In genomic region chr17:27825539-27825938, GRCm38 (mm10) we compare ENCODE assay signal across 8 mouse cellular contexts. TPM values are rescaled to one million over a fixed set of nuclear protein-coding genes. Genes with fewer than 3 reads are reported as not detected.
DNase-seq lines count a peak whose midpoint lies in the region; ATAC-seq and TF ChIP-seq lines count a peak whose summit lies in the region.

No protein-coding gene starts in this region.

- TF ChIP-seq CTCF in hindbrain, postnatal 0 days (IDR thresholded peaks at IDR 0.05; ENCODE audit: low read depth), result no peak
- no peak for TF ChIP-seq CTCF in small intestine, adult 2 months (IDR thresholded peaks at IDR 0.05; ENCODE audit: extremely low read depth, insufficient read length, insufficient replicate concordance, low read depth, low read length)

- no peaks in the 10 kb centered on the region for H3K36me3 ChIP-seq in heart, embryonic 10.5 days
- H3K36me3 ChIP-seq in midbrain, embryonic 12.5 days, result no peaks in the 10 kb centered on the region
- H3K36me3 ChIP-seq in midbrain, embryonic 16.5 days (ENCODE audit: control insufficient read depth, insufficient read depth, low read length), result no peaks in the 10 kb centered on the region
- H3K36me3 ChIP-seq in hindbrain, postnatal 0 days (ENCODE audit: insufficient read depth, low read length), result no peaks in the 10 kb centered on the region
- no peaks in the 10 kb centered on the region for H3K36me3 ChIP-seq in small intestine, adult 2 months (ENCODE audit: control insufficient read depth, insufficient read depth, low read length)

- intact Hi-C loops in gastrocnemius, postnatal 36 days (cut with DNase I), result loop anchor here (5.0 kb wide), 1 partner anchor 57 kb away; no protein-coding TSS in a partner anchor

- peak overlapping the region; percentile 50; the same call in 1 of the 2 replicates for H3K4me2 ChIP-seq in midbrain, embryonic 12.5 days (replicated peaks)
- H3K4me2 ChIP-seq in midbrain, embryonic 16.5 days (ENCODE audit: low read length), result no peak overlapping the region
- H3K4me2 ChIP-seq in hindbrain, postnatal 0 days (ENCODE audit: low read depth, low read length), result peak overlapping the region; percentile 53; the same call in 1 of the 2 replicates

- H3K9me3 ChIP-seq in heart, embryonic 10.5 days, result no peaks in the 10 kb centered on the region
- H3K9me3 ChIP-seq in midbrain, embryonic 12.5 days, result no peaks in the 10 kb centered on the region
- no peaks in the 10 kb centered on the region for H3K9me3 ChIP-seq in midbrain, embryonic 16.5 days (replicated peaks; ENCODE audit: control insufficient read depth, low read length, poor library complexity, severe bottlenecking)
- H3K9me3 ChIP-seq in hindbrain, postnatal 0 days (ENCODE audit: low read length), result no peaks in the 10 kb centered on the region

- 13% methylated on average over 3 of the region's 3 CpGs for WGBS in heart, embryonic 10.5 days
- 37% methylated on average over 3 of the region's 3 CpGs for WGBS in midbrain, embryonic 12.5 days
- 45% methylated on average over 3 of the region's 3 CpGs for WGBS in midbrain, embryonic 16.5 days
- 56% methylated on average over 3 of the region's 3 CpGs for WGBS in hindbrain, postnatal 0 days
- WGBS in small intestine, adult 2 months, result 16% methylated on average over 3 of the region's 3 CpGs

- no peak overlapping the region for H3K9ac ChIP-seq in midbrain, embryonic 12.5 days (replicated peaks)
- H3K9ac ChIP-seq in midbrain, embryonic 16.5 days (ENCODE audit: low read depth, low read length), result no peak overlapping the region
- no peak overlapping the region for H3K9ac ChIP-seq in hindbrain, postnatal 0 days (replicated peaks; ENCODE audit: low read length)

- peaks cover 31% of the 10 kb centered on the region for H3K4me1 ChIP-seq in heart, embryonic 10.5 days
- peaks cover 19% of the 10 kb centered on the region for H3K4me1 ChIP-seq in midbrain, embryonic 12.5 days
- peaks cover 6% of the 10 kb centered on the region for H3K4me1 ChIP-seq in midbrain, embryonic 16.5 days (ENCODE audit: control insufficient read depth, insufficient read depth, low read length)
- peaks cover 4% of the 10 kb centered on the region; the same call in 1 of the 2 replicates for H3K4me1 ChIP-seq in hindbrain, postnatal 0 days (ENCODE audit: insufficient read depth, low read length)
- H3K4me1 ChIP-seq in small intestine, adult 2 months (ENCODE audit: control insufficient read depth, insufficient read depth, insufficient read length, low read length), result peaks cover 25% of the 10 kb centered on the region

- no peak for TF ChIP-seq POLR2A in small intestine, adult 2 months (IDR thresholded peaks at IDR 0.05; ENCODE audit: low read depth, low read length)

- no peak for ATAC-seq in midbrain, embryonic 12.5 days (ENCODE audit: low FRiP score, low read depth)
- no peak for ATAC-seq in midbrain, embryonic 16.5 days
- ATAC-seq in hindbrain, postnatal 0 days, result no peak

- no peak overlapping the region for H3K27ac ChIP-seq in heart, embryonic 10.5 days
- no peak overlapping the region for H3K27ac ChIP-seq in midbrain, embryonic 12.5 days (replicated peaks)
- no peak overlapping the region for H3K27ac ChIP-seq in midbrain, embryonic 16.5 days (ENCODE audit: low read length)
- no peak overlapping the region for H3K27ac ChIP-seq in hindbrain, postnatal 0 days
- peak overlapping the region; percentile 74 for H3K27ac ChIP-seq in small intestine, adult 2 months (ENCODE audit: insufficient read depth, low read depth, low read length)

- H3K4me3 ChIP-seq in heart, embryonic 10.5 days, result peak overlapping the region; percentile 59; the same call in 1 of the 2 replicates
- H3K4me3 ChIP-seq in midbrain, embryonic 12.5 days, result no peak overlapping the region
- H3K4me3 ChIP-seq in midbrain, embryonic 16.5 days (ENCODE audit: low read depth, low read length), result no peak overlapping the region
- H3K4me3 ChIP-seq in hindbrain, postnatal 0 days (ENCODE audit: low read length), result no peak overlapping the region
- no peak overlapping the region; the same call in 1 of the 2 replicates for H3K4me3 ChIP-seq in small intestine, adult 2 months (ENCODE audit: low read depth, low read length)

- DNase-seq in heart, embryonic 10.5 days (ENCODE audit: low spot score), result no peak
- no peak for DNase-seq in heart, adult 11 months
- DNase-seq in hindbrain, postnatal 0 days (ENCODE audit: low spot score), result no peak
- DNase-seq in gastrocnemius, postnatal 36 days, result no peak
- DNase-seq in cerebellum, adult 9-10 months, result no peak

- no peaks in the 10 kb centered on the region for H3K27me3 ChIP-seq in heart, embryonic 10.5 days (ENCODE audit: insufficient read depth, poor library complexity, severe bottlenecking)
- H3K27me3 ChIP-seq in midbrain, embryonic 12.5 days, result peaks cover 7% of the 10 kb centered on the region; the same call in 1 of the 2 replicates
- no peaks in the 10 kb centered on the region for H3K27me3 ChIP-seq in midbrain, embryonic 16.5 days (ENCODE audit: control insufficient read depth, insufficient read depth, low read depth, low read length)
- no peaks in the 10 kb centered on the region for H3K27me3 ChIP-seq in hindbrain, postnatal 0 days (ENCODE audit: insufficient read depth, low read length)
- H3K27me3 ChIP-seq in small intestine, adult 2 months (ENCODE audit: control insufficient read depth, insufficient read depth, low read length), result no peaks in the 10 kb centered on the region

RNA-seq across cellular contexts. Expression of gene D17Wsu92e, which starts 5.1 kb away (rescaled TPM):
- 11.9 and 17.2 TPM in 2 replicates for polyA plus RNA-seq in heart, embryonic 10.5 days (2016; fragmentation: Nextera tagmentation; extraction: Ambion mirVana)
- polyA plus RNA-seq in midbrain, embryonic 12.5 days (2016; fragmentation: Nextera tagmentation; extraction: Ambion mirVana), result 12.4 and 12.9 TPM in 2 replicates
- 8.5 and 9.4 TPM in 2 replicates for polyA plus RNA-seq in midbrain, embryonic 16.5 days (2015; fragmentation: Nextera tagmentation; extraction: Ambion mirVana)
- total RNA-seq in hindbrain, postnatal 0 days (2014; rRNA removed), result 73.4 and 89.6 TPM in 2 replicates
- polyA plus RNA-seq in hindbrain, postnatal 0 days (2015; fragmentation: Nextera tagmentation; extraction: Ambion mirVana), result 10.3 and 10.5 TPM in 2 replicates
- 45.6 and 89.6 TPM in 2 replicates for polyA plus RNA-seq in small intestine, adult 2 months (2012; rRNA removed)
- 100 to 1,000 TPM; 167 to 174 TPM for total RNA-seq in gastrocnemius, postnatal 36 days (2021)

RNA-seq across cellular contexts. Expression of gene Snrpc, which starts 12.4 kb away (rescaled TPM):
- polyA plus RNA-seq in heart, embryonic 10.5 days (2016; fragmentation: Nextera tagmentation; extraction: Ambion mirVana), result 266 and 331 TPM in 2 replicates
- polyA plus RNA-seq in midbrain, embryonic 12.5 days (2016; fragmentation: Nextera tagmentation; extraction: Ambion mirVana), result 350 and 358 TPM in 2 replicates
- polyA plus RNA-seq in midbrain, embryonic 16.5 days (2015; fragmentation: Nextera tagmentation; extraction: Ambion mirVana), result 193 and 197 TPM in 2 replicates
- total RNA-seq in hindbrain, postnatal 0 days (2014; rRNA removed), result 124 and 146 TPM in 2 replicates
- 235 TPM in 2 replicates for polyA plus RNA-seq in hindbrain, postnatal 0 days (2015; fragmentation: Nextera tagmentation; extraction: Ambion mirVana)
- 60.8 and 108 TPM in 2 replicates for polyA plus RNA-seq in small intestine, adult 2 months (2012; rRNA removed)
- 10 to 100 TPM; 69.6 to 70.4 TPM for total RNA-seq in gastrocnemius, postnatal 36 days (2021)

RNA-seq across cellular contexts. Expression of gene Uhrf1bp1, which starts 30.7 kb away (rescaled TPM):
- 5.0 and 6.2 TPM in 2 replicates for polyA plus RNA-seq in heart, embryonic 10.5 days (2016; fragmentation: Nextera tagmentation; extraction: Ambion mirVana)
- 8.3 and 9.2 TPM in 2 replicates for polyA plus RNA-seq in midbrain, embryonic 12.5 days (2016; fragmentation: Nextera tagmentation; extraction: Ambion mirVana)
- polyA plus RNA-seq in midbrain, embryonic 16.5 days (2015; fragmentation: Nextera tagmentation; extraction: Ambion mirVana), result 6.0 and 6.5 TPM in 2 replicates
- 18.1 and 19.9 TPM in 2 replicates for total RNA-seq in hindbrain, postnatal 0 days (2014; rRNA removed)
- polyA plus RNA-seq in hindbrain, postnatal 0 days (2015; fragmentation: Nextera tagmentation; extraction: Ambion mirVana), result 3.4 and 3.6 TPM in 2 replicates
- polyA plus RNA-seq in small intestine, adult 2 months (2012; rRNA removed), result 1.8 TPM in 2 replicates
- total RNA-seq in gastrocnemius, postnatal 36 days (2021), result 10 to 100 TPM; 17.0 to 26.8 TPM
